Mouse (Mus musculus) E14TG2a.4 (cell line): ENCODE results near the gene Ciita.

Source experiments
- H3K27me3 ChIP-seq: 2 replicates; pipeline ENCODE4 v1.6.1; 2014; ENCODE audit warnings: low read length, control low read depth; ENCODE audit not compliant: insufficient read depth
- H3K36me3 ChIP-seq: 2 replicates; pipeline ENCODE4 v1.6.1; 2014; ENCODE audit warnings: low read length, control low read depth; ENCODE audit not compliant: insufficient read depth
- H3K4me1 ChIP-seq: replicated peaks from 2 replicates; pipeline ENCODE4 v1.6.1; 2014; ENCODE audit warnings: low read depth, low read length, control low read depth
- H3K4me3 ChIP-seq: replicated peaks from 2 replicates; pipeline ENCODE4 v1.5.1; 2014; ENCODE audit warnings: mild to moderate bottlenecking, low read length
- H3K9me3 ChIP-seq: 2 replicates; pipeline ENCODE4 v1.6.1; 2014; ENCODE audit warnings: low read length, control low read depth
- CTCF ChIP-seq: conservative IDR thresholded peaks from 2 replicates; pipeline ENCODE4 v1.5.1; 2014; ENCODE audit warnings: low read length
- NANOG ChIP-seq: IDR thresholded peaks from 2 replicates; pipeline ENCODE4 v1.6.1; 2014; ENCODE audit warnings: borderline replicate concordance, low read length, mixed read lengths
- POU5F1 ChIP-seq: IDR thresholded peaks from 2 replicates; pipeline ENCODE4 v1.6.1; 2014; ENCODE audit warnings: low read length, borderline replicate concordance

Ciita gene

GRCm38 (mm10) chr16:10446573-10447263 lies 33.1 kb upstream of the Ciita start:
- H3K4me3 ChIP-seq: peak overlapping the region; percentile 78
- TF ChIP-seq NANOG: no peak
- no peak for TF ChIP-seq POU5F1
- no peak for TF ChIP-seq CTCF
- H3K4me1 ChIP-seq: peaks cover 26% of the 10 kb centered on the region
- no peaks in the 10 kb centered on the region for H3K36me3 ChIP-seq
- no peaks in the 10 kb centered on the region for H3K27me3 ChIP-seq
- no peaks in the 10 kb centered on the region for H3K9me3 ChIP-seq

DNA sequence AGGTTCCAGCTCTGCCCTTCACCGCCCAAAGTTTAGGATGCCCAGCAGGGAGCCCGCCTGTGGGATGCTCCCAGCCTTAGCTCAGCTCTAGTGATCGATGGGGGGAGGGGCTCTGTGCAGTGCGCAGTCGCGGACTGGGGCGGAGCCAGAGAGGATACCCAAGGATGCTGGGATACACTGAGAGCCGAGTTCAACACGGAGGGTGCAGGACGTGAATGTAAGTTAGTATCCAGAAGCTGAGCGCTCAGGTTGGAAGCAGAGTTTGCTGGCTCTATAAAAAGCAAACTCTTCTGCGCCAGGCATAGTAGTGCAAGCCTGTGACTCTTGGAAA lies 32.6 kb upstream of the Ciita start, which contains the start of gene Tvp23a:
Tvp23a (minus strand) TSS at position 99 of the 331 bp plus-strand sequence.
- H3K9me3 ChIP-seq: no peaks in the 10 kb centered on the region
- peaks cover 26% of the 10 kb centered on the region for H3K4me1 ChIP-seq
- TF ChIP-seq POU5F1 (no peak), CTCF (no peak), NANOG (no peak)
- H3K27me3 ChIP-seq: no peaks in the 10 kb centered on the region
- peak within 1 kb of the TSS; percentile 78 for H3K4me3 ChIP-seq
- no peaks in the 10 kb centered on the region for H3K36me3 ChIP-seq

DNA sequence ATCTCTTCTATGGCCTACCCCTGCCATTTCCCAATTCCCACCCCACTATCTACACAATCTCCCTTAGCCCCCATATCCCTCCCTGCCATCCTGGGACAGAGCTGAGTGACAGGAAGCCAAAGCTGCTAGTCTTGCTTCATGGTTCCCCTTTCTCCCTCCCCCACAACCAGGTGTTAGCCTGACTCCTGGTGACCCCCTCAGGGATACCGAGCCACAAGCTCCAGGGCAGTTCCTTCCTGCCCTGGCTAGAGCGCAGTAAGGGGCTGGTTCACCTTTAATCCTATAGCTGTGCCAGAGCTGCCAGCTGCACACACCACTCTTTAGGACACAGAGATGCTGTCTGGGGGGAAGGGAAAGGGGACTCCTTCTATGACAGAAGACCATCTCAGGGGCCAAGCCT lies 32.1 kb upstream of the Ciita start:
- Histone ChIP-seq H3K9me3 (no peaks in the 10 kb centered on the region), H3K27me3 (0 out of 2 replicates have a peak, but pooled peaks cover 2% of the 10 kb centered on the region), H3K4me3 (peak overlapping the region; percentile 78), H3K36me3 (no peaks in the 10 kb centered on the region), H3K4me1 (peaks cover 26% of the 10 kb centered on the region)
- no peak for TF ChIP-seq POU5F1
- TF ChIP-seq CTCF: no peak
- no peak for TF ChIP-seq NANOG

DNA sequence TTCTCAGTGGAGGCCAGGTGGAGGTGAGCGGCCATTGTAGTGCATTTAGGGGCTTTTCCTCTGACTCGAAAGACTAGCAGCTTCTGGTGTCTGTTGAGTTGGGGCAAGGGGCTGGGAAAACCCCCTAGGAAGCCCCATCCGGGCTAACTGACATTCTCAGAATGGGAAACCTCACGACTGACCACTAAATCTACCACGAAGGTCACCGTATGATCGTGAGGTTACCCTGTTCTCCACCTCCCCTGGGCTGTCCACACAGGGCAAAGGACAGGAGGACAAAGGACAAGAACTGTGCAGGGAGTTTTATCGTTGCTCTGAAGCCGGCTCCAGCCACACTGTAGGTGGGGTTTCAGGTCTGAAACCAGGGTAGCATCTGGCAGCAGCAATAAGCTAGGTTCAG lies 30.9 kb upstream of the Ciita start:
- Histone ChIP-seq H3K27me3 (0 out of 2 replicates have a peak, but pooled peaks cover 2% of the 10 kb centered on the region), H3K36me3 (no peaks in the 10 kb centered on the region), H3K4me3 (no peak overlapping the region), H3K4me1 (peaks cover 26% of the 10 kb centered on the region), H3K9me3 (no peaks in the 10 kb centered on the region)
- TF ChIP-seq POU5F1: no peak
- TF ChIP-seq NANOG: no peak
- TF ChIP-seq CTCF: no peak

GRCm38 (mm10) chr16:10451906-10452305 lies 28.0 kb upstream of the Ciita start:
- Histone ChIP-seq H3K4me3 (no peak overlapping the region), H3K9me3 (no peaks in the 10 kb centered on the region), H3K4me1 (peaks cover 11% of the 10 kb centered on the region), H3K27me3 (0 out of 2 replicates have a peak, but pooled peaks cover 2% of the 10 kb centered on the region), H3K36me3 (no peaks in the 10 kb centered on the region)
- TF ChIP-seq CTCF (no peak), POU5F1 (no peak), NANOG (no peak)

GRCm38 (mm10) chr16:10452445-10452896 lies 27.4 kb upstream of the Ciita start:
- H3K36me3 ChIP-seq: no peaks in the 10 kb centered on the region
- TF ChIP-seq POU5F1 (no peak), NANOG (no peak), CTCF (no peak)

GRCm38 (mm10) chr16:10453872-10454582 lies 25.8 kb upstream of the Ciita start:
- Histone ChIP-seq H3K4me1 (no peaks in the 10 kb centered on the region; the same call in 1 of the 2 replicates), H3K9me3 (no peaks in the 10 kb centered on the region), H3K36me3 (no peaks in the 10 kb centered on the region), H3K27me3 (peaks cover 4% of the 10 kb centered on the region; the same call in 1 of the 2 replicates), H3K4me3 (no peak overlapping the region)
- TF ChIP-seq CTCF (no peak), NANOG (no peak), POU5F1 (no peak)

More at GRCm38 (mm10) chr16:10452445-10452896, 27.4 kb upstream of the Ciita start:
- Histone ChIP-seq H3K4me3 (no peak overlapping the region), H3K27me3 (0 out of 2 replicates have a peak, but pooled peaks cover 2% of the 10 kb centered on the region), H3K9me3 (no peaks in the 10 kb centered on the region), H3K4me1 (peaks cover 7% of the 10 kb centered on the region)

- no peaks in the 10 kb centered on the region for H3K9me3 ChIP-seq
- H3K4me1 ChIP-seq: no peaks in the 10 kb centered on the region; the same call in 1 of the 2 replicates
- H3K27me3 ChIP-seq: peaks cover 9% of the 10 kb centered on the region
- TF ChIP-seq CTCF: no peak
- TF ChIP-seq POU5F1: no peak
- no peak for TF ChIP-seq NANOG
- no peaks in the 10 kb centered on the region for H3K36me3 ChIP-seq
- H3K4me3 ChIP-seq: no peak overlapping the region
Measured at GRCm38 (mm10) chr16:10454583-10454974, 25.3 kb upstream of the Ciita start.
